Mouse (Mus musculus) myocyte (in vitro differentiated cells): ENCODE data around the gene Iqgap3.

ENCODE experiments used
- MAX ChIP-seq: IDR thresholded peaks from one replicate; pipeline ENCODE4 v1.6.1; 2011; ENCODE audit warnings: low read depth, mild to moderate bottlenecking, control low read depth
- MYOD1 ChIP-seq, 3 experiments: IDR thresholded peaks; one replicate each; pipeline ENCODE4 v1.6.1; 2011; ENCODE audit warnings: control low read depth in 2 of 3, low read depth in 2 of 3, mild to moderate bottlenecking in 2 of 3, moderate library complexity in 1 of 3; ENCODE audit not compliant: insufficient read length in 2 of 3, control insufficient read depth in 1 of 3
- POLR2A ChIP-seq: IDR thresholded peaks from one replicate; pipeline ENCODE4 v1.6.1; 2011; ENCODE audit warnings: low read depth, mild to moderate bottlenecking, control low read depth, moderate library complexity; ENCODE audit not compliant: insufficient read length
- TCF3 ChIP-seq: IDR thresholded peaks from one replicate; pipeline ENCODE4 v1.6.1; 2011; ENCODE audit warnings: low read depth, control low read depth; ENCODE audit not compliant: insufficient read length
- USF1 ChIP-seq: IDR thresholded peaks from one replicate; pipeline ENCODE4 v1.6.1; 2011; ENCODE audit warnings: low read depth, mild to moderate bottlenecking, control low read depth, moderate library complexity

GRCm38 (mm10) chr3:88074766-88075165 lies 7.0 kb upstream of the Iqgap3 start:
- TF ChIP-seq POLR2A (no peak), MYOD1 (IDR thresholded peaks at IDR 0.05; ENCODE audit: control insufficient read depth in 1 of 3, insufficient read length in 2 of 3, low read depth in 2 of 3) (no peak), MAX (no peak), TCF3 (no peak), USF1 (no peak)
